Mouse (Mus musculus) kidney, postnatal 25 days (tissue): ENCODE results near the gene Gm49342.
"Not testable (repeated sequence)": the region's sequence is repeated elsewhere in the genome, so short reads cannot be mapped to it uniquely, and the experiment has no call there.

ENCODE experiments used
- DNase-seq, 2 experiments: peaks; one replicate each; pipeline ENCODE4 v3.0.0; 2021; ENCODE audit warnings: mixed read lengths in 2 of 2

Gm49342 gene

GRCm38 (mm10) chr14:50938119-50938908 lies 6.0 kb upstream of the Gm49342 start:
- no peak for DNase-seq

GRCm38 (mm10) chr14:50938940-50939339 lies 5.4 kb upstream of the Gm49342 start:
- no peak for DNase-seq

- DNase-seq: not testable (repeated sequence)
Observed at GRCm38 (mm10) chr14:50944668-50945033, 334 bp downstream of the Gm49342 start.

- DNase-seq: not testable (repeated sequence)
Observed at GRCm38 (mm10) chr14:50945081-50945480, 764 bp downstream of the Gm49342 start.

- DNase-seq: not testable (repeated sequence)
Observed at GRCm38 (mm10) chr14:50945526-50945925, 1.2 kb downstream of the Gm49342 start.

GRCm38 (mm10) chr14:50955487-50955886 lies 11.2 kb downstream of the Gm49342 start:
- DNase-seq: no peak

GRCm38 (mm10) chr14:50955942-50956508 lies 11.7 kb downstream of the Gm49342 start, which contains the start of gene Pnp2:
Gene Pnp2 (plus strand): TSS chr14:50955992.
- peak; percentile 56 to 73 for DNase-seq

GRCm38 (mm10) chr14:50956724-50957123 lies 12.4 kb downstream of the Gm49342 start:
- DNase-seq: not testable (repeated sequence)

GRCm38 (mm10) chr14:50957146-50957545 lies 12.8 kb downstream of the Gm49342 start:
- DNase-seq: not testable (repeated sequence)

GRCm38 (mm10) chr14:50958289-50958995 lies 14.1 kb downstream of the Gm49342 start:
- not testable (repeated sequence) for DNase-seq

- DNase-seq: no peak
Observed at GRCm38 (mm10) chr14:50968216-50968980, 24.1 kb downstream of the Gm49342 start.

- no peak for DNase-seq
Observed at GRCm38 (mm10) chr14:50969041-50969440, 24.7 kb downstream of the Gm49342 start.

GRCm38 (mm10) chr14:50969558-50970544 lies 25.5 kb downstream of the Gm49342 start:
- DNase-seq: no peak

GRCm38 (mm10) chr14:50970822-50971221 lies 26.5 kb downstream of the Gm49342 start:
- no peak for DNase-seq

- DNase-seq: not testable (repeated sequence)
Observed at GRCm38 (mm10) chr14:50973054-50973453, 28.7 kb downstream of the Gm49342 start.

- no peak for DNase-seq
Observed at GRCm38 (mm10) chr14:50973700-50974099, 29.4 kb downstream of the Gm49342 start.

- DNase-seq: no peak
Observed at GRCm38 (mm10) chr14:50975001-50975400, 30.7 kb downstream of the Gm49342 start.

GRCm38 (mm10) chr14:50976674-50977073 lies 32.4 kb downstream of the Gm49342 start:
- DNase-seq: peak; percentile 52 to 59

- DNase-seq: not testable (repeated sequence)
Observed at GRCm38 (mm10) chr14:50978451-50978850, 34.1 kb downstream of the Gm49342 start.

- DNase-seq: peak; percentile 50 to 70
Observed at GRCm38 (mm10) chr14:50979631-50980030, 35.3 kb downstream of the Gm49342 start.

- DNase-seq: no peak
Observed at GRCm38 (mm10) chr14:50981207-50981606, 36.9 kb downstream of the Gm49342 start.
